Mouse (Mus musculus): Measurements from ENCODE around the gene Zdhhc6. TPM values are rescaled to one million over a fixed set of nuclear protein-coding genes. Genes with fewer than 3 reads are reported as not detected.
A peak's percentile ranks its signal among the peaks of the same experiment; 100 is the strongest.

Zdhhc6 gene
- polyA plus RNA-seq, 1 experiment from 2014 or later, result 106 TPM

DNA sequence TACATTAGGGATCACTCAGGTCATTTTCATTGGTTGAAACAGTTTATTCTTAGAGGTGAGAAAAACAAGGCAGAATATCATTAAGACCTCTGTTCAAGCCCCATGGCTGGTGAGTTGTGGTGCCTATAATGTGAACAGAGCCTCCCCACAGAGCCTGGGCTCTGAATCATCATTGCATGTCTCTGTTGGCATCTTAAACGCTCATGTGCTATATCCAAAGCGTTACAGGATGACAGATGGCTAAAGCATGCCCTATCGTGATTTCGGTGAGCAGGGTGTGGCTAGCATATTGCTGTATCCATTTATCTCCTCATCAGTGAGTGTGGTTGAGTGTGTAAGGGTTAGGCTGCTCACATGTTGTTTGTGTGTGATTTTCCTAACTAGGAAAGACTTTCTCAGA is 11.7 kb upstream of the Zdhhc6 start:
- H3K27me3 ChIP-seq (ENCODE audit: insufficient read depth, low read length), result no peaks in the 10 kb centered on the region
- no peak overlapping the region for H3K4me3 ChIP-seq (ENCODE audit: low read depth, low read length)
- H3K27ac ChIP-seq (ENCODE audit: low read depth), result no peak overlapping the region
- no peak for ATAC-seq (ENCODE audit: insufficient read depth)
- H3K4me2 ChIP-seq, result no peak overlapping the region
- H3K4me1 ChIP-seq (ENCODE audit: insufficient read depth), result no peaks in the 10 kb centered on the region
- H3K36me3 ChIP-seq (ENCODE audit: insufficient read depth), result peaks cover 34% of the 10 kb centered on the region
- no peak for TF ChIP-seq CTCF (IDR thresholded peaks at IDR 0.05; ENCODE audit: low read depth)
- H3K9me3 ChIP-seq (ENCODE audit: low read depth, low read length), result no peaks in the 10 kb centered on the region
- WGBS, result 80% methylated on average over 4 of the region's 4 CpGs
- no peak for DNase-seq
- no peak overlapping the region for H3K9ac ChIP-seq

DNA sequence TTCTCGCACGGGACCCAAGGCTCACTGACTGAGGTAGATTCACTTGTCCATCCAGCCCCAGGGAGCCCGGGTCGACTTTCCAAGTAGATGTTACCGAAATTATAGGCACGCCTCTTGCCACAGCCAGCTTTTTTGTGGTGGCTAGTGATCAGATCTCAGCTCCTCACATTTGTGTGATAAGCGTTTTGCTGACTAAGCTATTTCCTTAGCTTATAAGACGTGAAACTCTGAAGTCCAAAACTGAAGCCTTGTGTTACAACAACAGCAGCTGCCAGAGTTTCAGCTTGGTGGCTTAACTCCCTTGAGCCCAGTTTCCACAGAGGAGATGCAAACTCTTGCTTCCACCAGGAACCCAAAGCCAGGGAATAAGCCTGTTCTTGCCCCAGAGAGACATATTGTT is 6.8 kb upstream of the Zdhhc6 start:
- Histone ChIP-seq H3K4me2 (no peak overlapping the region), H3K9me3 (ENCODE audit: low read depth, low read length) (no peaks in the 10 kb centered on the region), H3K36me3 (ENCODE audit: insufficient read depth) (peaks cover 14% of the 10 kb centered on the region; the same call in 1 of the 2 replicates), H3K9ac (no peak overlapping the region), H3K4me1 (ENCODE audit: insufficient read depth) (no peaks in the 10 kb centered on the region), H3K27me3 (ENCODE audit: insufficient read depth, low read length) (no peaks in the 10 kb centered on the region), H3K4me3 (ENCODE audit: low read depth, low read length) (no peak overlapping the region), H3K27ac (ENCODE audit: low read depth) (no peak overlapping the region)
- DNase-seq (no peak), ATAC-seq (ENCODE audit: insufficient read depth) (no peak)
- TF ChIP-seq CTCF (IDR thresholded peaks at IDR 0.05; ENCODE audit: low read depth), result no peak
- 89% methylated on average over 8 of the region's 8 CpGs for WGBS

DNA sequence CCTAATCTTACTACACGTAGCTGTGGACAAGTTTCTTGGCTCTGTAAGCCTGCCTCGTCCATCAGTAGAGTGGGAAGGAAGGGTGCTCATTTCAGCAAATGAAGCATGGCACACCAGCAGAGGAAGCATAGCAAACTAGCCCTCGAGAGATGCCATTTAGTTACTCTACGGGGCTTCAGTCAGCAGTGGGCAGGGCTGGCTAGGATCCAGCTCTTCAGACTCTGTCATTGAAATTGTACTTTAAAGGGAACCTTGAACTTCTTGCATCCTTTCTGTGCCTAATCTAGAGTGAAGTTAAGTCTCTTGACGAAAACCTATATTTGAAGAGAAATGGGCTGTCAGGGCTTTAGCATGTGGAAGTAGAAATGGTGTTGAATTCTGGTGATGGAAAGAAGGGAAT is 3.7 kb upstream of the Zdhhc6 start:
- no peak for TF ChIP-seq CTCF (IDR thresholded peaks at IDR 0.05; ENCODE audit: low read depth)
- Histone ChIP-seq H3K36me3 (ENCODE audit: insufficient read depth) (peaks cover 14% of the 10 kb centered on the region; the same call in 1 of the 2 replicates), H3K4me2 (no peak overlapping the region), H3K4me3 (ENCODE audit: low read depth, low read length) (no peak overlapping the region), H3K27ac (ENCODE audit: low read depth) (no peak overlapping the region), H3K9me3 (ENCODE audit: low read depth, low read length) (no peaks in the 10 kb centered on the region), H3K9ac (no peak overlapping the region), H3K4me1 (ENCODE audit: insufficient read depth) (peaks cover 4% of the 10 kb centered on the region; the same call in 1 of the 2 replicates), H3K27me3 (ENCODE audit: insufficient read depth, low read length) (no peaks in the 10 kb centered on the region)
- DNase-seq (no peak), ATAC-seq (ENCODE audit: insufficient read depth) (no peak)
- WGBS, result 71% methylated on average over 5 of the region's 5 CpGs

DNA sequence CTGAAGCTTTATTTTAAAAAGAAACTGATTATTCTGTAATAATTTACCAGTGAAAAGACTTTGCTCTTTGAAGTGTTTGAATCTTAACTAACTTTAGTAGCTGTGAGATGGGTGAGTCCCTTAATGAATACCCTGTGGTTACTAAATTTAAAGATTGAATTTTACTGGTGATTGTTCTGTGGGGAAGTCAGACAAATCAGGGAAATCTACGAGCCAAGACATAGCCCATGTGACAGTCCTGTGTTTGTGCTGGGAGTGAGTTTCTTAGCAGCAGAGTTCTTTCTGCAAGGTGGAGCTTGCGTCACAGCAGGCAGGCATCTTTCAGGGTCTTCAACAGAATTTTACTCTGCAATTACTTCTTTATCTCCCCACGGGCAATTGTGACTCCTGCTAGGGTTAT is 3.2 kb upstream of the Zdhhc6 start:
- DNase-seq (no peak), ATAC-seq (ENCODE audit: insufficient read depth) (no peak)
- H3K4me3 ChIP-seq (ENCODE audit: low read depth, low read length), result no peak overlapping the region
- H3K27me3 ChIP-seq (ENCODE audit: insufficient read depth, low read length), result no peaks in the 10 kb centered on the region
- no peak overlapping the region for H3K27ac ChIP-seq (ENCODE audit: low read depth)
- TF ChIP-seq CTCF (IDR thresholded peaks at IDR 0.05; ENCODE audit: low read depth), result no peak
- H3K36me3 ChIP-seq (ENCODE audit: insufficient read depth), result peaks cover 14% of the 10 kb centered on the region; the same call in 1 of the 2 replicates
- H3K4me2 ChIP-seq, result no peak overlapping the region
- peaks cover 4% of the 10 kb centered on the region; the same call in 1 of the 2 replicates for H3K4me1 ChIP-seq (ENCODE audit: insufficient read depth)
- 69% methylated on average over 3 of the region's 3 CpGs for WGBS
- no peak overlapping the region for H3K9ac ChIP-seq
- no peaks in the 10 kb centered on the region for H3K9me3 ChIP-seq (ENCODE audit: low read depth, low read length)

DNA sequence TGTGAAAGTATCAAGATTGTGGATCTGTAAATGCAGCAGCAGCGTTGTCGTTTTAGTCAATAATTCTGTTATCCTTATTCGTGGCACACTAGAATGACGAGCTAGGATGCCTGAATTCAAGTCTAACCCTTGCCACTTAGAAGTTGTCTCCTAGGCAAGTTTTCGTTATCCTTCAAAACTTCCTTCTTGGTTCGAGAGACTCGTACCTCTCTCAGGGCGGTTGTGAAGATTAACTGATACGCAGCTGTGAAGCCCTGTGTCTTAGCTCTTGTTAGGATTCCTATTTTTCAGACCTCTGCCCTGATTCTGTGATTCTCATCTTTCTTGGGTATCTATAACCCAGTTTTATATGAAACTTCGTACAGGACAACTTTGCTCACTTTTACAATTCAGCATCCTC is 1.1 kb upstream of the Zdhhc6 start:
- Histone ChIP-seq H3K36me3 (ENCODE audit: insufficient read depth) (peaks cover 13% of the 10 kb centered on the region), H3K27ac (ENCODE audit: low read depth) (no peak overlapping the region), H3K4me1 (ENCODE audit: insufficient read depth) (peaks cover 4% of the 10 kb centered on the region; the same call in 1 of the 2 replicates), H3K27me3 (ENCODE audit: insufficient read depth, low read length) (no peaks in the 10 kb centered on the region), H3K9ac (peak overlapping the region; percentile 82), H3K9me3 (ENCODE audit: low read depth, low read length) (no peaks in the 10 kb centered on the region), H3K4me3 (ENCODE audit: low read depth, low read length) (peak overlapping the region; percentile 91), H3K4me2 (peak overlapping the region; percentile 78)
- WGBS, result 52% methylated on average over 10 of the region's 10 CpGs
- no peak for TF ChIP-seq CTCF (IDR thresholded peaks at IDR 0.05; ENCODE audit: low read depth)
- ATAC-seq (ENCODE audit: insufficient read depth) (no peak), DNase-seq (no peak)

DNA sequence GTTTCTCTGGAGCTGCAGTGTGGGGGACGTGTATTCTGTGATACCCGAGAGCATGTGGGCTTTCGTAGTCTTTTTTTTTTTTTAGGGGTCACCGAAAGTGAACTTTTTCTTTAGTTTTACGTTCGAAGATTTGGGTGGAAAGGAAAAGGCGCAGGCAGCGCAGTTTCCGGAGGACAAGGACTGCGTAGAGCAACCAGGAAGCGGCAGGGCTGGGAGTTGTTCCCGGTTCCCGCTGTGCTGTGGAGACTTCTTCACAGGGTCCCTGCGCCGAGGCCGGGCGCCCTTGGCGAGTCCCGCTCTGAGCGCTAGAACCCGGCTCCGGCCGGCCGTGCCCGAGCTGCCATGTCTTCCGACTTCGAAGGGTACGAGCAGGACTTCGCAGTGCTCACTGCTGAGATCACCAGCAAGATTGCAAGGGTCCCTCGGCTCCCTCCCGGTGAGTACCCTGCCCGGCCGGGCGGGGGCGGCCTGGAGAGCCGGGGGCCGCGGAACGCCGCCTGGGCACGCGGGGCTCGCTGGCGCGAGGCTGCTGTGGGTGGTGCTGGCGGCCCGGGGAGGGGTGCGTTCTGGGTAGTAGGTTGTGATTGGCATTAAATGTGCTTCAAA is 380 bp upstream of the Zdhhc6 start, which contains the start of gene Vti1a:
Gene Vti1a (plus strand): TSS at position 187 of the 606 bp plus-strand sequence.
- H3K4me2 ChIP-seq, result peak within 1 kb of the TSS; percentile 78
- peaks cover 4% of the 10 kb centered on the region; the same call in 1 of the 2 replicates for H3K4me1 ChIP-seq (ENCODE audit: insufficient read depth)
- peak; percentile 39 for TF ChIP-seq CTCF (IDR thresholded peaks at IDR 0.05; ENCODE audit: low read depth)
- H3K9me3 ChIP-seq (ENCODE audit: low read depth, low read length), result no peaks in the 10 kb centered on the region
- peak; percentile 95 for ATAC-seq (ENCODE audit: insufficient read depth)
- H3K27me3 ChIP-seq (ENCODE audit: insufficient read depth, low read length), result no peaks in the 10 kb centered on the region
- H3K27ac ChIP-seq (ENCODE audit: low read depth), result peak within 1 kb of the TSS; percentile 88
- under 1% methylated on average over 48 of the region's 48 CpGs for WGBS
- peaks cover 19% of the 10 kb centered on the region for H3K36me3 ChIP-seq (ENCODE audit: insufficient read depth)
- peak; percentile 95 for DNase-seq
- peak within 1 kb of the TSS; percentile 91 for H3K4me3 ChIP-seq (ENCODE audit: low read depth, low read length)
- H3K9ac ChIP-seq, result peak within 1 kb of the TSS; percentile 82

DNA sequence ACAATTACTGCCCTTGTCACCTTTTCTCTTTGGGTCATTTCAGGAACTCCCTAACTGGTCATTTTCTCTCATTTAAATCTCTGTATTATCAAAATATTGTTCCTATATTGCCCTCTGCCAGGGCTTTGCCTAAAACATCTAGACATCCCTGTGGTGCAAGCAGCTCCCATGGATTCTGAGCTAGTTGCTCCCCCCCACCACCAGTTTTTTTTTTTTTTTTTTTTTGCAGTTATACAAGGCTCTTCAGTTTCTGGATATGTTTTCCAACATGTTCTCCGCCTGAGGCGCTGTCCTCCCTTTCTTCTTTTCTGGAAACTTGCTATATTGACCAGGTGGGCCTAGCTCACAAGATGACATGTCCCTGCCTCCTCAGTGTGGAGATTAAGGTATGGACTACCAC is 2.2 kb downstream of the Zdhhc6 start:
- no peaks in the 10 kb centered on the region for H3K9me3 ChIP-seq (ENCODE audit: low read depth, low read length)
- 92% methylated on average over 2 of the region's 2 CpGs for WGBS
- ATAC-seq (ENCODE audit: insufficient read depth) (no peak), DNase-seq (no peak)
- H3K27ac ChIP-seq (ENCODE audit: low read depth), result no peak overlapping the region
- no peak for TF ChIP-seq CTCF (IDR thresholded peaks at IDR 0.05; ENCODE audit: low read depth)
- H3K4me1 ChIP-seq (ENCODE audit: insufficient read depth), result peaks cover 4% of the 10 kb centered on the region; the same call in 1 of the 2 replicates
- H3K27me3 ChIP-seq (ENCODE audit: insufficient read depth, low read length), result no peaks in the 10 kb centered on the region
- peak overlapping the region; percentile 27; the same call in 1 of the 2 replicates for H3K4me2 ChIP-seq
- H3K9ac ChIP-seq, result no peak overlapping the region
- peaks cover 44% of the 10 kb centered on the region for H3K36me3 ChIP-seq (ENCODE audit: insufficient read depth)
- no peak overlapping the region; the same call in 1 of the 2 replicates for H3K4me3 ChIP-seq (ENCODE audit: low read depth, low read length)

Data from lung, embryonic 14.5 days (tissue).